Mouse (Mus musculus): ENCODE measurements at regions not wholly inside any gene's neighbourhood (a gene's known extent, or its start where the extent isn't known, plus 50 kb on each side); places are given as distances from the start of the nearest gene placed in this dataset.

GRCm38 (mm10) chr11:31282136-31282535, 87.7 kb downstream of the Stc2 start:
- DNase-seq (ENCODE audit: extremely low read depth, low read depth, low spot score): no peak

- peak; percentile 5 for DNase-seq (ENCODE audit: extremely low read depth, low read depth, low spot score)
Measured at GRCm38 (mm10) chr11:31248467-31248866, 66.2 kb upstream of the Gm17332 start.
